7 mouse cellular contexts compared by ENCODE assay signal in genomic region chr11:97152023-97152426, GRCm38 (mm10). TPM values are rescaled to one million over a fixed set of nuclear protein-coding genes. Genes with fewer than 3 reads are reported as not detected.
DNase-seq lines count a peak whose midpoint lies in the region; ATAC-seq and TF ChIP-seq lines count a peak whose summit lies in the region.

No protein-coding gene starts in this region.

- H3K9ac ChIP-seq in forebrain, embryonic 11.5 days (ENCODE audit: low read length), result peak overlapping the region; percentile 85; the same call in 1 of the 2 replicates
- no peak overlapping the region for H3K9ac ChIP-seq in hindbrain, embryonic 11.5 days (ENCODE audit: low read depth, low read length)
- H3K9ac ChIP-seq in limb, embryonic 14.5 days (ENCODE audit: low read depth, low read length, severe bottlenecking), result peak overlapping the region; percentile 0; the same call in 1 of the 2 replicates
- peak overlapping the region; percentile 87 for H3K9ac ChIP-seq in neural tube, embryonic 12.5 days

- DNase-seq in MEL-GATA-1-ER (ENCODE audit: extremely low read depth, low read depth), result peak; percentile 27
- DNase-seq in adrenal gland, postnatal 25 days, result peak; percentile 59
- no peak for DNase-seq in forebrain, embryonic 11.5 days (ENCODE audit: low spot score)
- peak; percentile 41 for DNase-seq in hindbrain, embryonic 11.5 days (ENCODE audit: low spot score)
- peak; percentile 32 for DNase-seq in limb, embryonic 14.5 days (ENCODE audit: low spot score)
- no peak for DNase-seq in frontal cortex, postnatal 36 days (ENCODE audit: low spot score in 2 of 2)

- H3K36me3 ChIP-seq in forebrain, embryonic 11.5 days (ENCODE audit: control insufficient read depth, insufficient read depth, low read length), result no peaks in the 10 kb centered on the region
- no peaks in the 10 kb centered on the region for H3K36me3 ChIP-seq in hindbrain, embryonic 11.5 days (ENCODE audit: control insufficient read depth, insufficient read depth, low read length)
- H3K36me3 ChIP-seq in limb, embryonic 14.5 days (ENCODE audit: control insufficient read depth, insufficient read depth, low read length), result peaks cover 25% of the 10 kb centered on the region
- H3K36me3 ChIP-seq in neural tube, embryonic 12.5 days, result peaks cover 32% of the 10 kb centered on the region

- 0% methylated on average over 11 of the region's 11 CpGs for WGBS in forebrain, embryonic 11.5 days
- WGBS in hindbrain, embryonic 11.5 days, result under 1% methylated on average over 11 of the region's 11 CpGs
- WGBS in limb, embryonic 14.5 days, result 1% methylated on average over 11 of the region's 11 CpGs
- WGBS in neural tube, embryonic 12.5 days, result 2% methylated on average over 11 of the region's 11 CpGs

- H3K4me2 ChIP-seq in forebrain, embryonic 11.5 days (ENCODE audit: low read depth, low read length, severe bottlenecking), result peak overlapping the region; percentile 75; the same call in 1 of the 2 replicates
- peak overlapping the region; percentile 96 for H3K4me2 ChIP-seq in hindbrain, embryonic 11.5 days (replicated peaks; ENCODE audit: low read depth, low read length)
- peak overlapping the region; percentile 88 for H3K4me2 ChIP-seq in limb, embryonic 14.5 days (replicated peaks; ENCODE audit: low read depth, low read length, severe bottlenecking)
- peak overlapping the region; percentile 86 for H3K4me2 ChIP-seq in neural tube, embryonic 12.5 days (replicated peaks)

- H3K9me3 ChIP-seq in forebrain, embryonic 11.5 days (ENCODE audit: control insufficient read depth, low read length), result no peaks in the 10 kb centered on the region
- no peaks in the 10 kb centered on the region for H3K9me3 ChIP-seq in hindbrain, embryonic 11.5 days (ENCODE audit: control insufficient read depth, low read length)
- no peaks in the 10 kb centered on the region for H3K9me3 ChIP-seq in limb, embryonic 14.5 days (ENCODE audit: control insufficient read depth, low read length)
- no peaks in the 10 kb centered on the region for H3K9me3 ChIP-seq in neural tube, embryonic 12.5 days

- ATAC-seq in forebrain, embryonic 11.5 days (replicated peaks; ENCODE audit: low FRiP score), result no peak
- ATAC-seq in hindbrain, embryonic 11.5 days (ENCODE audit: low FRiP score), result no peak
- ATAC-seq in limb, embryonic 14.5 days (ENCODE audit: low FRiP score, low read depth), result no peak
- no peak for ATAC-seq in neural tube, embryonic 12.5 days (ENCODE audit: low FRiP score, low read depth)

- H3K4me3 ChIP-seq in forebrain, embryonic 11.5 days (ENCODE audit: low read depth, low read length), result peak overlapping the region; percentile 75
- peak overlapping the region; percentile 69 for H3K4me3 ChIP-seq in hindbrain, embryonic 11.5 days (ENCODE audit: low read depth, low read length)
- peak overlapping the region; percentile 79 for H3K4me3 ChIP-seq in limb, embryonic 14.5 days (replicated peaks; ENCODE audit: low read length)
- peak overlapping the region; percentile 83 for H3K4me3 ChIP-seq in neural tube, embryonic 12.5 days

- no peak overlapping the region for H3K27ac ChIP-seq in forebrain, embryonic 11.5 days (ENCODE audit: low read depth, low read length)
- peak overlapping the region; percentile 96; the same call in 1 of the 2 replicates for H3K27ac ChIP-seq in hindbrain, embryonic 11.5 days (ENCODE audit: low read depth, low read length)
- H3K27ac ChIP-seq in limb, embryonic 14.5 days (replicated peaks; ENCODE audit: low read depth, low read length), result no peak overlapping the region
- H3K27ac ChIP-seq in neural tube, embryonic 12.5 days, result no peak overlapping the region

- H3K27me3 ChIP-seq in forebrain, embryonic 11.5 days (ENCODE audit: control insufficient read depth, insufficient read depth, low read length), result no peaks in the 10 kb centered on the region
- H3K27me3 ChIP-seq in hindbrain, embryonic 11.5 days (ENCODE audit: control insufficient read depth, insufficient read depth, low read length), result peaks cover 11% of the 10 kb centered on the region; the same call in 1 of the 2 replicates
- no peaks in the 10 kb centered on the region for H3K27me3 ChIP-seq in limb, embryonic 14.5 days (ENCODE audit: control insufficient read depth, insufficient read depth, low read length)
- H3K27me3 ChIP-seq in neural tube, embryonic 12.5 days (replicated peaks), result no peaks in the 10 kb centered on the region

- peaks cover 28% of the 10 kb centered on the region for H3K4me1 ChIP-seq in forebrain, embryonic 11.5 days (replicated peaks; ENCODE audit: control insufficient read depth, insufficient read depth, low read length)
- peaks cover 15% of the 10 kb centered on the region for H3K4me1 ChIP-seq in hindbrain, embryonic 11.5 days (replicated peaks; ENCODE audit: control insufficient read depth, insufficient read depth, low read length)
- H3K4me1 ChIP-seq in limb, embryonic 14.5 days (ENCODE audit: control insufficient read depth, insufficient read depth, low read length), result peaks cover 26% of the 10 kb centered on the region
- H3K4me1 ChIP-seq in neural tube, embryonic 12.5 days, result peaks cover 36% of the 10 kb centered on the region

- TF ChIP-seq POLR2A in limb, embryonic 14.5 days (IDR thresholded peaks at IDR 0.05; ENCODE audit: borderline replicate concordance, extremely low read depth, insufficient read depth, insufficient read length), result no peak

RNA-seq across cellular contexts. Expression of gene Tbkbp1, which starts 0.7 kb away (rescaled TPM):
- total RNA-seq in adrenal gland, postnatal 25 days (2021), result 11.1 and 12.7 TPM in 2 replicates
- 5.4 and 6.7 TPM in 2 replicates for polyA plus RNA-seq in forebrain, embryonic 11.5 days (2014; fragmentation: Nextera tagmentation; extraction: Ambion mirVana)
- 3.9 and 4.2 TPM in 2 replicates for polyA plus RNA-seq in hindbrain, embryonic 11.5 days (2014; fragmentation: Nextera tagmentation; extraction: Ambion mirVana)
- 62.2 and 82.9 TPM in 2 replicates for polyA plus RNA-seq in limb, embryonic 14.5 days (2012; rRNA removed)
- polyA plus RNA-seq in limb, embryonic 14.5 days (2014; fragmentation: Nextera tagmentation; extraction: Ambion mirVana), result 9.7 and 11.6 TPM in 2 replicates
- polyA plus RNA-seq in neural tube, embryonic 12.5 days (2016; fragmentation: Nextera tagmentation; extraction: Ambion mirVana), result 9.5 and 10.5 TPM in 2 replicates

RNA-seq across cellular contexts. Expression of gene Kpnb1, which starts 35.7 kb away (rescaled TPM):
- total RNA-seq in adrenal gland, postnatal 25 days (2021), result 116 and 120 TPM in 2 replicates
- polyA plus RNA-seq in forebrain, embryonic 11.5 days (2014; fragmentation: Nextera tagmentation; extraction: Ambion mirVana), result 114 TPM in 2 replicates
- 94.9 and 99.7 TPM in 2 replicates for polyA plus RNA-seq in hindbrain, embryonic 11.5 days (2014; fragmentation: Nextera tagmentation; extraction: Ambion mirVana)
- polyA plus RNA-seq in limb, embryonic 14.5 days (2012; rRNA removed), result 123 and 145 TPM in 2 replicates
- 71.5 and 71.8 TPM in 2 replicates for polyA plus RNA-seq in limb, embryonic 14.5 days (2014; fragmentation: Nextera tagmentation; extraction: Ambion mirVana)
- 52.8 and 53.1 TPM in 2 replicates for polyA plus RNA-seq in neural tube, embryonic 12.5 days (2016; fragmentation: Nextera tagmentation; extraction: Ambion mirVana)

RNA-seq across cellular contexts. Expression of gene Tbx21, which starts 36.9 kb away (rescaled TPM):
- 0.39 TPM in 1 of 2 replicates, not detected in the other for total RNA-seq in adrenal gland, postnatal 25 days (2021)
- 0.17 and 0.21 TPM in 2 replicates for polyA plus RNA-seq in forebrain, embryonic 11.5 days (2014; fragmentation: Nextera tagmentation; extraction: Ambion mirVana)
- polyA plus RNA-seq in hindbrain, embryonic 11.5 days (2014; fragmentation: Nextera tagmentation; extraction: Ambion mirVana), result 0.11 and 0.23 TPM in 2 replicates
- polyA plus RNA-seq in limb, embryonic 14.5 days (2012; rRNA removed), result 0.10 and 0.11 TPM in 2 replicates
- polyA plus RNA-seq in limb, embryonic 14.5 days (2014; fragmentation: Nextera tagmentation; extraction: Ambion mirVana), result not detected in 2 replicates
- 0.13 TPM in 1 of 2 replicates, not detected in the other for polyA plus RNA-seq in neural tube, embryonic 12.5 days (2016; fragmentation: Nextera tagmentation; extraction: Ambion mirVana)

Comparison
In these comparisons a context has a peak if more than half of its experiments do, and no peak if none do; other contexts are left out.
1. DNase-seq: peak in MEL-GATA-1-ER (single experiment), adrenal gland, postnatal 25 days (single experiment), hindbrain, embryonic 11.5 days (single experiment) and limb, embryonic 14.5 days (single experiment); none in forebrain, embryonic 11.5 days (single experiment) and frontal cortex, postnatal 36 days (0 of 2).
2. Peak in every context shown above with its lines, with median percentiles within 50 percentile points of each other: H3K4me2 ChIP-seq and H3K4me3 ChIP-seq.